Mouse (Mus musculus) liver, embryonic 14.5 days (tissue): ENCODE measurements at regions not wholly inside any gene's neighbourhood (a gene's known extent, or its start where the extent isn't known, plus 50 kb on each side); places are given as distances from the start of the nearest gene placed in this dataset.
"Not testable (repeated sequence)": the region's sequence is repeated elsewhere in the genome, so short reads cannot be mapped to it uniquely, and the experiment has no call there.

Experiments
- ATAC-seq: fragments of 200-750 bp; cut with Nextera tagmentation; 2 replicates; pipeline ENCODE4 v1.8.0; 2017; ENCODE audit warnings: moderate number of reproducible peaks, mild to moderate bottlenecking, moderate library complexity; ENCODE audit not compliant: insufficient read depth
- DNase-seq, 3 experiments: peaks; one replicate each; pipeline ENCODE4 v3.0.0-alpha.2; 2012 to 2013; ENCODE audit warnings: low read depth in 3 of 3, low spot score in 3 of 3
- H3K27ac ChIP-seq: fragments of 300-500 bp; sonication (generic); 2 replicates; pipeline ENCODE4 v1.5.1; 2014; ENCODE audit warnings: moderate library complexity, mild to moderate bottlenecking, control low read depth, inconsistent platforms
- H3K27me3 ChIP-seq: fragments of 300-500 bp; sonication (generic); 2 replicates; pipeline ENCODE4 v1.6.1; 2014; ENCODE audit warnings: mild to moderate bottlenecking, low read length, moderate library complexity; ENCODE audit not compliant: control insufficient read depth, insufficient read depth
- H3K36me3 ChIP-seq: fragments of 300-500 bp; sonication (generic); replicated peaks from 2 replicates; pipeline ENCODE4 v1.6.1; 2014; ENCODE audit warnings: low read depth; ENCODE audit not compliant: control insufficient read depth, insufficient read depth
- H3K4me1 ChIP-seq, 2 experiments: fragments of 200-500 bp in 1 of 2; fragments of 300-500 bp in 1 of 2; sonication (generic) in 1 of 2; replicated peaks; 2 replicates each; pipeline ENCODE4 v1.6.1; 2012 to 2014; ENCODE audit warnings: antibody characterized with exemption in 1 of 2, inconsistent platforms in 1 of 2, low read length in 1 of 2; ENCODE audit not compliant: control insufficient read depth in 2 of 2, insufficient read depth in 2 of 2
- H3K4me2 ChIP-seq: fragments of 300-500 bp; sonication (generic); 2 replicates; pipeline ENCODE4 v1.6.1; 2014; ENCODE audit warnings: low read depth, mild to moderate bottlenecking, control low read depth, moderate library complexity
- H3K4me3 ChIP-seq, 2 experiments: fragments of 200-500 bp in 1 of 2; fragments of 300-500 bp in 1 of 2; sonication (generic) in 1 of 2; 2 replicates each; pipeline ENCODE4 v1.5.1; 2012 to 2014; ENCODE audit warnings: low read depth in 2 of 2, low read length in 2 of 2, mild to moderate bottlenecking in 2 of 2, control low read depth in 1 of 2, inconsistent platforms in 1 of 2, moderate library complexity in 1 of 2; ENCODE audit not compliant: insufficient read depth in 1 of 2
- H3K9ac ChIP-seq: fragments of 300-500 bp; sonication (generic); replicated peaks from 2 replicates; pipeline ENCODE4 v1.6.1; 2014; ENCODE audit warnings: mild to moderate bottlenecking, control low read depth, moderate library complexity
- H3K9me3 ChIP-seq: fragments of 300-500 bp; sonication (generic); 2 replicates; pipeline ENCODE4 v1.6.1; 2016; ENCODE audit warnings: low read length, mixed read lengths; ENCODE audit not compliant: control insufficient read depth
- WGBS: fragments of 180-500 bp; shearing (Covaris S2); extraction: QIAGEN DNeasy Blood & Tissue Kit; methylation state at CpG from one replicate; pipeline ENCODE4 v1.1.7; 2014; ENCODE audit not compliant: insufficient replicate concordance; 5-methylcytosine and 5-hydroxymethylcytosine counted together

- H3K4me1 ChIP-seq, H3K4me2 ChIP-seq, H3K27me3 ChIP-seq, DNase-seq, H3K9ac ChIP-seq, H3K27ac ChIP-seq, H3K4me3 ChIP-seq, ATAC-seq, H3K36me3 ChIP-seq, H3K9me3 ChIP-seq: not testable (repeated sequence)
- WGBS: 44% methylated on average over 3 of the region's 3 CpGs
These were observed 57.9 kb upstream of the Zfp709 start for GRCm38 (mm10) chr8:71823655-71824622.

GRCm38 (mm10) chr8:71822749-71823148, 59.1 kb upstream of the Zfp709 start:
- H3K4me1 ChIP-seq, H3K27me3 ChIP-seq, H3K36me3 ChIP-seq, H3K9me3 ChIP-seq, H3K9ac ChIP-seq, H3K27ac ChIP-seq, ATAC-seq, H3K4me3 ChIP-seq, DNase-seq, H3K4me2 ChIP-seq: not testable (repeated sequence)
- 31% methylated on average over 1 of the region's 1 CpGs for WGBS

GRCm38 (mm10) chr8:71819936-71820335, 61.9 kb upstream of the Zfp709 start:
- H3K4me3 ChIP-seq, H3K36me3 ChIP-seq, H3K27ac ChIP-seq, ATAC-seq, H3K9me3 ChIP-seq, H3K9ac ChIP-seq, H3K4me2 ChIP-seq, DNase-seq, H3K4me1 ChIP-seq, H3K27me3 ChIP-seq: not testable (repeated sequence)
- 72% methylated on average over 8 of the region's 8 CpGs for WGBS

GRCm38 (mm10) chr8:71819381-71819780, 62.4 kb upstream of the Zfp709 start:
- not testable (repeated sequence) for H3K4me1 ChIP-seq, H3K36me3 ChIP-seq, DNase-seq, H3K27ac ChIP-seq, H3K4me2 ChIP-seq, H3K4me3 ChIP-seq, H3K27me3 ChIP-seq, H3K9me3 ChIP-seq, H3K9ac ChIP-seq
- ATAC-seq: 0 out of 2 replicates have a peak, but pooled peaks have one; percentile 39
- 75% methylated on average over 9 of the region's 9 CpGs for WGBS

- H3K9ac ChIP-seq, ATAC-seq, H3K4me2 ChIP-seq, H3K27me3 ChIP-seq, DNase-seq, H3K27ac ChIP-seq, H3K36me3 ChIP-seq, H3K4me3 ChIP-seq, H3K4me1 ChIP-seq, H3K9me3 ChIP-seq: not testable (repeated sequence)
- WGBS: 81% methylated on average over 19 of the region's 20 CpGs
These were observed 65.4 kb upstream of the Zfp709 start for GRCm38 (mm10) chr8:71816272-71817034.

GRCm38 (mm10) chr8:71815813-71816212, 66.0 kb upstream of the Zfp709 start:
- 73% methylated on average over 5 of the region's 5 CpGs for WGBS
- not testable (repeated sequence) for DNase-seq, H3K9ac ChIP-seq, H3K4me3 ChIP-seq, H3K36me3 ChIP-seq, H3K4me2 ChIP-seq, H3K27ac ChIP-seq, ATAC-seq, H3K4me1 ChIP-seq, H3K27me3 ChIP-seq, H3K9me3 ChIP-seq

- ATAC-seq: not testable (repeated sequence)
These were observed 66.9 kb upstream of the Zfp709 start for GRCm38 (mm10) chr8:71814740-71815514.

More at GRCm38 (mm10) chr8:71814740-71815514, 66.9 kb upstream of the Zfp709 start:
- not testable (repeated sequence) for H3K36me3 ChIP-seq, H3K9me3 ChIP-seq, H3K9ac ChIP-seq, DNase-seq, H3K4me3 ChIP-seq, H3K4me1 ChIP-seq, H3K27ac ChIP-seq, H3K27me3 ChIP-seq, H3K4me2 ChIP-seq
- WGBS: 69% methylated on average over 14 of the region's 14 CpGs
